Mouse (Mus musculus): Measurements from ENCODE around the gene Bckdhb.

GRCm38 (mm10) chr9:83963296-83963695 lies 38.4 kb downstream of the Bckdhb start:
- TF ChIP-seq CTCF (IDR thresholded peaks at IDR 0.05; ENCODE audit: insufficient read depth, low read depth, low read length) (no peak), POLR2A (IDR thresholded peaks at IDR 0.05; ENCODE audit: insufficient read depth, low read depth, low read length) (no peak)

Data from olfactory bulb, adult 2 months (tissue).